Mouse (Mus musculus) limb, embryonic 12.5 days (tissue): ENCODE data around the gene Vhl. TPM values are rescaled to one million over a fixed set of nuclear protein-coding genes. Genes with fewer than 3 reads are reported as not detected.

ENCODE experiments used
- ATAC-seq: fragments of 200-750 bp; cut with Nextera tagmentation; 2 replicates; pipeline ENCODE4 v1.8.0; 2017; ENCODE audit warnings: low read depth, moderate TSS enrichment; ENCODE audit not compliant: insufficient number of reproducible peaks, insufficient read depth, low FRiP score, low TSS enrichment
- H3K27ac ChIP-seq: fragments of 300-500 bp; sonication (generic); 2 replicates; pipeline ENCODE4 v1.5.1; 2016; ENCODE audit warnings: mild to moderate bottlenecking, moderate library complexity
- H3K27me3 ChIP-seq: fragments of 300-500 bp; sonication (generic); 2 replicates; pipeline ENCODE4 v1.6.1; 2016; ENCODE audit warnings: mild to moderate bottlenecking, moderate library complexity
- H3K36me3 ChIP-seq: fragments of 300-500 bp; sonication (generic); 2 replicates; pipeline ENCODE4 v1.6.1; 2016; ENCODE audit warnings: mild to moderate bottlenecking, moderate library complexity
- H3K4me1 ChIP-seq: fragments of 300-500 bp; sonication (generic); replicated peaks from 2 replicates; pipeline ENCODE4 v1.6.1; 2016
- H3K4me2 ChIP-seq: fragments of 300-500 bp; sonication (generic); 2 replicates; pipeline ENCODE4 v1.6.1; 2016; ENCODE audit warnings: mild to moderate bottlenecking, moderate library complexity
- H3K4me3 ChIP-seq: fragments of 300-500 bp; sonication (generic); replicated peaks from 2 replicates; pipeline ENCODE4 v1.5.1; 2016; ENCODE audit warnings: mild to moderate bottlenecking
- H3K9ac ChIP-seq: fragments of 300-500 bp; sonication (generic); replicated peaks from 2 replicates; pipeline ENCODE4 v1.6.1; 2016; ENCODE audit warnings: mild to moderate bottlenecking, moderate library complexity
- H3K9me3 ChIP-seq: fragments of 300-500 bp; sonication (generic); 2 replicates; pipeline ENCODE4 v1.6.1; 2016; ENCODE audit warnings: mild to moderate bottlenecking, moderate library complexity
- WGBS: fragments of 180-500 bp; shearing (Covaris S2); methylation state at CpG from one replicate; pipeline ENCODE4 v1.1.7; 2016; 5-methylcytosine and 5-hydroxymethylcytosine counted together
- polyA plus RNA-seq: library from polyadenylated mRNA; unstranded; fragments of >200 nt; fragmentation: Nextera tagmentation; extraction: Ambion mirVana; gene quantifications from 2 replicates; pipeline ENCODE4 v1.2.1, GENCODE M21; 2016

Gene Vhl
- polyA plus RNA-seq, 1 experiment from 2014 or later: 53.3 TPM

DNA sequence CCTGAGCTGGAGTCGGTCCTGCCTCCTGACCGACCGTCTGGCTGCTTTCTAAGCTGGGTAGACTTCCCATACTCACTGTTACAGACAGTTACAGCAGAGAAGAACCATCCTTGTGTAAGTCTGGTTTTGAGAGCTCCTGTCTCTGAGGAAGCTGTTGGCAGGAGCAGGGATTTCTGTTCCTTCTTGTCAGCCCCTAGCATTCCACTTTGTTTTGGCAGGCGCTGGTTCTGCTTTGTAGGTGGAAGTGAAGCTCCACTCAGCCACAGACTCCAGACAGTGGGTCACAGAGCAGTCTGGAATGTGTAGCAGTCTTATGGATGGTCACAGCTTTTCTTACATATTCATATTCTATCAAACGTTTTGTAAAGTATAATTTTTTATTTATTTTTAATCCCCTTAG is 6.6 kb downstream of the Vhl start:
- 85% methylated on average over 5 of the region's 5 CpGs for WGBS
- Histone ChIP-seq H3K36me3 (peaks cover 72% of the 10 kb centered on the region), H3K27ac (no peak overlapping the region), H3K4me1 (peaks cover 9% of the 10 kb centered on the region), H3K9me3 (no peaks in the 10 kb centered on the region), H3K27me3 (no peaks in the 10 kb centered on the region), H3K9ac (no peak overlapping the region), H3K4me3 (no peak overlapping the region), H3K4me2 (no peak overlapping the region)
- ATAC-seq: no peak

DNA sequence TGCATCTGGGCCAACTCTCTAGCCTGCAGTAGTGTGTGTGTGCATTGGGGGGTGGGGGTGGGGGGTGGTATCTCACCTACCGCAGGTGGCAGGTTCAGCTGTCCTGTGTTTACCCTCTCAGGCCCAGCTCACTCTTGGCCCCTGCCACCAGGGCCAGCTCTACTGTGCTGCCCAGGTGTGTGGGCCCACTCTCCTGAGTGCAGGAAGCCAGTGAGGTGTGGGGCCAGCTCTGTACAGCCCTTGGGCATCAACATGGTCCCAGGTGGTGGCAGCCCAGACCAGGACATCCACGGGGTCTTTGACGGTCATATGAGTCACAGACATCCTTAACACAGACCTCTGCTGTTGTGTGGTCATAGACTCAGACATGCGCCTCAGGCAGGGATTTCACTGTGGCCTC is 9.1 kb downstream of the Vhl start:
- no peak overlapping the region for H3K27ac ChIP-seq
- H3K4me3 ChIP-seq: no peak overlapping the region
- ATAC-seq: no peak

DNA sequence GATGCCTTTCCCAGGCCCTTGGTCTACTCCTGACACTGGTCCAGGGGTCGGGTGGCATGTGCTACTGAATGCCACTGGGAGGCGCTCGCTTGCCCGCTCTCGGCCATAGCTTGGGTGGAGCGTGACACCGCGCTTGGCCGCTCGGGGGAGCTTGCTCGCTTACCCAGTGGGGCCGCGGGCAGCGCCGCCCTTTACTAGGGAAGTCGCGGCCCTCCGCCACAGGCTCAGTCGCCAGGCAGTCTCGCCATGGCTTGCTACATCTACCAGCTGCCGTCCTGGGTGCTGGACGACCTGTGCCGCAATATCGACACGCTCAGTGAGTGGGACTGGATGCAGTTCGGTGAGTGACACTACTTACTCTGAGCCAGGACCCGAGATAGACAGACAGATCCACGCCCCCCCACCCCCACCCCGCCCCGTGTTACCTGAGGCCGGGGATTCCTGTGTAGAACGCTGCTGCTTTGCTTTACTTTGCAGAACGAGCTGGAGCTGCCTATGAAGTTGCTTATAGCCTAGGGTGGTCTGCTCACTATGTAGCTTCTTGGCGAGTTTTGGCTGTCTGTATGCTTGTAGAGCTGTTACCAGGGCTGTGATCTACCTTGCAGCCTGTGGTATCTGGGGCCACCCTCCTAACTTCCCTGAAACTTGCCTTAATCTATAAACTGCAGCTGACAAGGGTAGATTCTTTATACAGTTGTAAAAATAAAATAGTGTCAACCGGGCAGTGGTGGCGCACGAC is 14.7 kb downstream of the Vhl start, which contains the start of gene Irak2:
Gene Irak2, plus strand, starts transcription at position 166 of the 739 bp plus-strand sequence.
- Histone ChIP-seq H3K4me2 (peak within 1 kb of the TSS; percentile 70), H3K36me3 (peaks cover 9% of the 10 kb centered on the region; the same call in 1 of the 2 replicates), H3K27ac (peak within 1 kb of the TSS; percentile 17; the same call in 1 of the 2 replicates), H3K9ac (peak within 1 kb of the TSS; percentile 63), H3K4me3 (peak within 1 kb of the TSS; percentile 52), H3K9me3 (no peaks in the 10 kb centered on the region), H3K27me3 (no peaks in the 10 kb centered on the region), H3K4me1 (no peaks in the 10 kb centered on the region)
- ATAC-seq: peak; percentile 95
- 7% methylated on average over 37 of the region's 37 CpGs for WGBS

More for the DNA sequence above, 9.1 kb downstream of the Vhl start:
- Histone ChIP-seq H3K4me1 (no peaks in the 10 kb centered on the region), H3K9ac (no peak overlapping the region), H3K36me3 (peaks cover 61% of the 10 kb centered on the region), H3K27me3 (no peaks in the 10 kb centered on the region), H3K4me2 (no peak overlapping the region), H3K9me3 (no peaks in the 10 kb centered on the region)
- 96% methylated on average over 4 of the region's 4 CpGs for WGBS

DNA sequence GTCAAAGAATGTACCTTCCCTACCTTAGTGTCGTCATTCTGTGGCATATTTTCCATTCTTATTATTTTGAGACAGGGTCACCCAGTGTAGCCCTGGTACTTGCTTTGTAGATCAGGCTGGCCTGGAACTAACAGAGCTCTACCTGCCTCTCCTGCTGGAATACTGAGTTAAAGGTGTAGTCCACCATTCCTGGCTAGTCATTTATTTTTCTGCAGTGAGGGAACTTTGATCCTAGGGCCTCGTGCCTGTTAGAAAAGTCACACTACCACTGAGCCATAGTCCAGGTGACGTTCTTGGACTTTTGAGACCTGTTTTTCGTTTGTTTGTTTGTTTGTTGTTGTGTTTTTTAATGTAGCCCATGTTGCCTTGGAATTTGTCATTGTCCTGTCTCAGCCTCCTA is 15.4 kb downstream of the Vhl start:
- Histone ChIP-seq H3K4me1 (no peaks in the 10 kb centered on the region), H3K4me2 (no peak overlapping the region), H3K9ac (no peak overlapping the region), H3K4me3 (no peak overlapping the region), H3K9me3 (no peaks in the 10 kb centered on the region), H3K27me3 (no peaks in the 10 kb centered on the region), H3K27ac (no peak overlapping the region), H3K36me3 (peaks cover 3% of the 10 kb centered on the region; the same call in 1 of the 2 replicates)
- ATAC-seq: no peak
- WGBS: 89% methylated on average over 4 of the region's 4 CpGs

DNA sequence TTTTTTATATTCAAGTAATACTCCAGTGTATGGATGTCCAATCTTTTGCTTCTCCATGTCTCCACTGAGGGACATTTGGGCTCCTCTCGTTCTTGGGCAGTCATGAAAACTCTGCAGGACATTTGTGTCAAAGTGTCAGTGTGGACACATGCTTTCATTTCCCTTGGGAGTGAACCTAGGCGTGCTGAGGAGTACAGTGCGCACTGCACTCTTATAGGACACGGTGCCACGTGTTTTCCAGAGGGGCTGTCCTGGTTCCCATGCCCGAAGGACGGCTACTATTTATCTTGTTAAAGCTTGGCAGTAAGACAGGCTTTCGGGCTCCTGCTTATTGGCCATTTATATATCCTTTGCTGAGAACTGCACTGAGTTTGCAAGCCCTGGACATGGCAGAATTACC is 18.8 kb downstream of the Vhl start:
- no peak overlapping the region for H3K9ac ChIP-seq
- no peaks in the 10 kb centered on the region for H3K36me3 ChIP-seq
- 83% methylated on average over 8 of the region's 8 CpGs for WGBS
- H3K27me3 ChIP-seq: no peaks in the 10 kb centered on the region
- H3K4me2 ChIP-seq: no peak overlapping the region
- no peaks in the 10 kb centered on the region for H3K4me1 ChIP-seq
- H3K9me3 ChIP-seq: no peaks in the 10 kb centered on the region
- H3K27ac ChIP-seq: no peak overlapping the region
- no peak overlapping the region for H3K4me3 ChIP-seq
- ATAC-seq: no peak

DNA sequence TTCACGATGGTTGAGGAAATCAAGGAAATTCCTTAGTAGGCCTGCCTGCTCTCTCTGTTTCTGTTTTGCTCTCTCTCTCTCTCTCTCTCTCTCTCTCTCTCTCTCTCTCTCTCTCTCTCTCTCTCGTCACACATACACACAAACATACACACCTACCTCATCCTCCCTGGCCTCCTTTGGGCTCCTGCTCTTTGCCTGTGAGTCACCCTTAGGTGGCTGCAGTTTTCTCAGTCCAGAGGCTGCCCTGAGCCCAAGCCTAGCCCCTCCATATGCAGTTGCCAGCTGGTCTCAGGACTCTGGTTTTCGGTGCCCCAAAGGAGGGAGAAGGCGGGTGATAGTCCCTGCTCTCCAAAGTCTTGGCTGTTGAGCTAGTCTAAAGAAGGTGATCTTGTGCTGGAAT is 19.3 kb downstream of the Vhl start:
- no peak for ATAC-seq
- H3K9ac ChIP-seq: no peak overlapping the region
- no peaks in the 10 kb centered on the region for H3K27me3 ChIP-seq
- no peak overlapping the region for H3K27ac ChIP-seq
- H3K9me3 ChIP-seq: no peaks in the 10 kb centered on the region
- H3K4me3 ChIP-seq: no peak overlapping the region
- H3K4me1 ChIP-seq: no peaks in the 10 kb centered on the region
- H3K4me2 ChIP-seq: no peak overlapping the region
- no peaks in the 10 kb centered on the region for H3K36me3 ChIP-seq
- WGBS: 83% methylated on average over 4 of the region's 4 CpGs

DNA sequence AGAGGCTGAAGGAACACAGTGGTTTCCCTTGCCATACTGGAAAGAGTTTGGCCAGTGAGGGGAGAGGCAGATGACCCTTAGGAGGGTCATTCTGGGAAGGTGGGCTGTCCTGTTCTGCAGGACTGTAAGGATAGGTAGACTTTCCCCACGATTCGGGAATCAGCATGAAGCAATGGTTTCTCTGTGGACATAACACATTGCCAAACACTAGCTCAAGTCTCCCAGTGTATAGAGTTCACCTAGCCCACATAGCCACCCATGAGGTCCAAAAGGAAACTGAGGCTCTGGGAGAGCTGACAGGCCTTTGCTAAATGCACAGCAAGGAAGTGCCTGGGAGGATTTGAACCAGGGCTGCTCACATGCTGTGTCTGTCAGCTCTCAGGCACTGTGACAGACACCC is 20.2 kb downstream of the Vhl start:
- Histone ChIP-seq H3K9ac (no peak overlapping the region), H3K27ac (no peak overlapping the region), H3K4me3 (no peak overlapping the region), H3K4me2 (no peak overlapping the region), H3K9me3 (no peaks in the 10 kb centered on the region), H3K4me1 (no peaks in the 10 kb centered on the region), H3K36me3 (no peaks in the 10 kb centered on the region), H3K27me3 (no peaks in the 10 kb centered on the region)
- ATAC-seq: no peak
- WGBS: 86% methylated on average over 2 of the region's 2 CpGs

DNA sequence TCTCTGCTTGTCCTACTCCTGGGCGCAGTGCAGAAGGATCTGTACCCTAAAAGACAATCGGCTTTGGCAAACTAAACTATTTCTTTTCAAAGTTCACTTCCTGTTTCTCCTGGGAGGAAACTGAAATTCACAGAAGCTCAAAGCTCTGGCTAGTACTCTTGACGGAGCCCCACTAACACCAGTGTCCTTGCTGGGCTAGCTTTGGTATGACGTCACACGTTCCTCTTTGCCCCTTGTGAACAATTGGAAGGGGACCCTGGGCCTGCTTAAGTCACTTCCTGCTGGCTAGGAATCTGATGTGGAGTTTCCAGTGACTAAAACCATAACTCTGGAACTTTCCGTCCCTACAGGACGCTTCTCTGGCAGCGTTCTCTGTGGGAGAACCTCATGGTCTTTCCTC is 21.0 kb downstream of the Vhl start:
- no peak for ATAC-seq
- Histone ChIP-seq H3K4me2 (no peak overlapping the region), H3K27me3 (no peaks in the 10 kb centered on the region), H3K36me3 (no peaks in the 10 kb centered on the region), H3K9ac (no peak overlapping the region), H3K9me3 (no peaks in the 10 kb centered on the region), H3K4me3 (no peak overlapping the region), H3K27ac (no peak overlapping the region), H3K4me1 (no peaks in the 10 kb centered on the region)
- 83% methylated on average over 8 of the region's 8 CpGs for WGBS

DNA sequence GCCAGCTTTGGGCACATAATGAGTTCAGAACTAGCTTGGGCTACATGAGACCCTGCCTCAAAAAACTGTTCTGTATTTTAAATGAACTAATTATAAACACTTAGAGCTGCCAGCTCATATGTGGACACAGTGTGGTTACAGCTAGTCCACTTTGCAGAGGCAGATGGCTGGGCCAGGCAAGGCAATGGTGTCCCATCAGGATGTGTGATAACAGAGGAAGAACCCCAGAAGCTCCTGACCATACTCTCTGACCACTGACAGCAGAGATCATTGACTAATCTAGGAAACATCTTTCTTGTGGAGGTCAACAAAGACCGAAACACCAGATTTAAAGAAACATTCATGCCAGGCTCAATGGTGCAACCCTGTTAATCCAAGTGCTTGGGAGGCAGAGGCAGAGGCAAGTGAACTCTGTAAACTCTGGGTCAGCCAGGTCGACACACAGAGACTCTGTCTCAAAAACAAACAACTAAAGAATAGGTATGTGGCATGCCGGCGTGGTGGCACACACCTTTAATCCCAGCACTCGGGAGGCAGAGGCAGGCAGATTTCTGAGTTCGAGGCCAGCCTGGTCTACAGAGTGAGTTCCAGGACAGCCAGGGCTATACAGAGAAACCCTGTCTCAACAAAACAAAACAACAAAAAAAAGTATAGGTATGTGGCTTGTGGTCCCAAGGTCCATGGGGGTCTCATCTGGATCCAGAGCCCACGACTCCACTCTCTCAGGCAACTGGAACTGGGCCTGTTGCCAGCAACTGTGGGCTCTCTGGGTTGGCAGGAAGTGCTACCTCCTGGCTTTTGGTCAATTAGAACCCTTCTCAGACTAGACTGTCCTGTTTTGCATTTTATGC is 25.8 kb downstream of the Vhl start:
- Histone ChIP-seq H3K27me3 (no peaks in the 10 kb centered on the region), H3K4me2 (no peak overlapping the region), H3K9me3 (no peaks in the 10 kb centered on the region), H3K9ac (no peak overlapping the region), H3K27ac (no peak overlapping the region), H3K36me3 (no peaks in the 10 kb centered on the region), H3K4me3 (no peak overlapping the region), H3K4me1 (no peaks in the 10 kb centered on the region)
- ATAC-seq: no peak
- 84% methylated on average over 7 of the region's 7 CpGs for whole genome bisulfite sequencing

DNA sequence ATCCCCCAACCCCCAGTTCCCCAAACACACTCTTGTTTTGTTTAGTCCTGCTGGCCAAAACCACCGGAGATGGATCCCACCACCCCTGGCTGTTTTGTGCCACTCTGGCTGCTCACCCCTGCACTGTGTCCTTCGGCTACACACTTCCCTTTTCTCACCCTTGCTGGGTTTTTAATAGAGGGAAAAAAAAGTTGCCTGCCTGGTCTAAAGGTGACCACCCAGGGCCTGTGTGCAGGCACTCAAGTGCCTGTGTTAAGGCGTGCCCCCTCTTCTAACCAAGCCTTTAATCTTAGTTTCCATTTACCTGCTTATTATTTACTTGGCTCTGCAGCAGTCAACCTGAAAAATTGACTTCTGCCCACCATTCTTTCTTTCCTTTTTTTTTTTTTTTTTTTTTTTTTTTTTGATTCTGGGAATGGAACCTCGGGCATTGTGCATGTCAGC is 26.5 kb downstream of the Vhl start:
- Histone ChIP-seq H3K4me3 (no peak overlapping the region), H3K9ac (no peak overlapping the region), H3K27ac (no peak overlapping the region), H3K4me2 (no peak overlapping the region), H3K9me3 (no peaks in the 10 kb centered on the region), H3K36me3 (no peaks in the 10 kb centered on the region), H3K27me3 (no peaks in the 10 kb centered on the region), H3K4me1 (no peaks in the 10 kb centered on the region)
- no peak for ATAC-seq
- 72% methylated on average over 4 of the region's 4 CpGs for WGBS

DNA sequence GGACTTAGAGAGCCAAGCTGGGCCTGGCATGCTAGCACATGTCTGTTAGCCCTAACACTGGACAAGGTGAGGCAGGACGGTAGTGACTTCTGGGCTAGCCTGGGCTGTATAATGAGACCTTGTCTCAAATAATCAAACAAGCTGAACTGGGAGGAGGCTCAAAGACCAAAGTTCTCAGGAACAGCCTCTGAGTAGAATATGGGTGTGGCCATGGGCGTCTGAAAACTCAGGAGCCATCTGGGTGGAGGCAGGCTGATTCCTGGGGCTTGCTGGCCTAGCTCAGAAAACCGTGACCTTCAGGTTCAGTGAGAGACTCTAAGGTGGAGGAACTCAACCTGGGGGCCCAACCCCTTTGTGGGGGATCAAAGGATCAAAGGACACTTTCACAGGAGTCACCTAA is 27.9 kb downstream of the Vhl start:
- Histone ChIP-seq H3K4me2 (no peak overlapping the region), H3K4me1 (no peaks in the 10 kb centered on the region), H3K9ac (no peak overlapping the region), H3K4me3 (no peak overlapping the region), H3K27me3 (no peaks in the 10 kb centered on the region), H3K27ac (no peak overlapping the region), H3K36me3 (no peaks in the 10 kb centered on the region), H3K9me3 (no peaks in the 10 kb centered on the region)
- WGBS: 63% methylated on average over 3 of the region's 3 CpGs
- ATAC-seq: no peak
